Mouse (Mus musculus): ENCODE results near the gene Smg6.
A peak's percentile ranks its signal among the peaks of the same experiment; 100 is the strongest.

Gene Smg6

GRCm38 (mm10) chr11:74925577-74926387, at the start of gene Smg6, which contains the start of gene Srr:
Smg6 (plus strand) TSS chr11:74925823.
Srr (minus strand) TSS chr11:74925948.
- peak; percentile 98 for DNase-seq (ENCODE audit: low read depth, low spot score)

DNA sequence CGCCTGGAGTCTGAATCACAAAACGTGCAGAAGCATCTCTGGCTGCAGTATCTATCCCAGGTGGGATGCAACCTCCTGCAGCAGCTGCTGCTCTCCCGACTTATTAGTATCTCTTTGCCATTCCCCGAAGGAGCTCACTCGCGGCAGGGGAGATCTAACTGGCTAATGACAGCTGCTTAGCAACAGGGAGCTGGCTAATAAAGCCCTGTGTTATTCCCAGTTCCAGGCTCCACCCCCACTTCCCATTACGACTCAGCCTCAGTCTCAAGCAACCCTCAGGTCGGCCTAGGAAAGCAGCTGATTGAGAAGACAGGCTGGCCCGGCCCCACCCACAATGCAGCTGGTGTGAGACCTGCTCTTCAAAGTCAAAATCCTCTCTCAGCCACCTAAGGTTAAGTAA, 48.8 kb upstream of the Smg6 start:
- peak; percentile 91 for DNase-seq (ENCODE audit: low read depth, low spot score)

DNA sequence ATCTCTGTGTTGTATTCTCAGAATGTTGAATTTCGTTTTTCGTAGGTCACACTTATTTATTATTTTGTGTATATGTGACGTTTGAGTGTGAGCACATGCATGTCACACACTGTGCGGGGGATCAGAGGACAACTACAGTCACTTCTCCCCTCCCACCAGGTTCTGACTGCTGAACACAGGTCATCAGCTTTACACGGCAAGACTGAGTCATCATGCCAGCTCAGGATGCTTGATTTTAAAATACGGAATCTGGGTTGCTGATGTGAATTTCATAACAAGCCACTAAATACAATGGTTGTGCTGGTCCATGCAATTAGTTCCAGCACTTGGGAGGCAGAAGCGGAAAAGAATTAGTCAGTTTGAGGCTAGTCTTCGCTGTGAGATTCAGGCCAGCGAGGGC, 44.6 kb upstream of the Smg6 start:
- no peak for DNase-seq (ENCODE audit: low read depth, low spot score)

- DNase-seq (ENCODE audit: low read depth, low spot score) = no peak
These were observed 43.6 kb upstream of the Smg6 start for GRCm38 (mm10) chr11:74881979-74882378.

DNA sequence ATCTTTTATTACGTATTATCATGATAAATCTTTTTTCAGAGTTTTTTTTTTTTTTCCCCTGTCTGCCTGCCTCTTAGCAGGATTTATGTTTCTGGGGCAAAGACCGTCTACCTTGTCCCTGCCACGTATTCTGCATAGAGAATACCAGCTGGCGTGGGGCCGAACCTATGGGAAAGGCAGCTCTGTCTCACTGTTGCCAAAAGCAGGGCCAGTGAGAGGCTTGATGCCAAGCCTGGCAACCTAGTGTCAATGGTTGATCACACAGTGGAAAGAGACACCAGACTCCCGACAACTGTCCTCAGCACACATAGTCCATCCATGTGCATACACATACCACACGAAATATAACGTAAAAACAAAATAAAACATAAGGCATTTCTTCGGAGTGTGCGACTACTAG, 42.5 kb upstream of the Smg6 start:
- DNase-seq (ENCODE audit: low read depth, low spot score) = no peak

- DNase-seq (ENCODE audit: low read depth, low spot score) = no peak
These were observed 31.0 kb upstream of the Smg6 start for GRCm38 (mm10) chr11:74894619-74895018.

- peak; percentile 73 for DNase-seq (ENCODE audit: low read depth, low spot score)
These were observed 29.4 kb upstream of the Smg6 start for GRCm38 (mm10) chr11:74895980-74896900.

GRCm38 (mm10) chr11:74896901-74897677, 28.5 kb upstream of the Smg6 start, which contains the start of gene Sgsm2:
Sgsm2 (minus strand) TSS chr11:74897060.
- peak; percentile 88 for DNase-seq (ENCODE audit: low read depth, low spot score)

- DNase-seq (ENCODE audit: low read depth, low spot score) = peak; percentile 97
These were observed 27.7 kb upstream of the Smg6 start, which contains the start of gene Tsr1 for GRCm38 (mm10) chr11:74897678-74898516. Tsr1 (plus strand) TSS chr11:74898071.

DNA sequence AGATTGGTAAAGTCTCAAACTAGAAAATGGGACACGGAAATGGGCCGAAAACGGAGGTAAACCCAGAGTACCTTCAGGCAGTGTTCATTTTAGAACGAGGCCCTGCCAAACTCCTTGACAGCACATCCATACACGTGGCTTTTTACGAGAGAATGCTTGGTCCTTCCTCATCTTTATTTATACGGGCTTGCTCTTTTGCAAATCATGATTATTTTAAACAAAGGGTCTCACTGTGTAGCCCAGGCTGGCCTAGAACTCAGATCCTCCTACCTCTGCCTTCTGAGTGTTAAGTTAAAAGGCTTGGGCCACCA, 27.2 kb upstream of the Smg6 start:
- no peak for DNase-seq (ENCODE audit: low read depth, low spot score)

- DNase-seq (ENCODE audit: low read depth, low spot score) = no peak
These were observed 24.1 kb upstream of the Smg6 start for GRCm38 (mm10) chr11:74901555-74901954.

DNA sequence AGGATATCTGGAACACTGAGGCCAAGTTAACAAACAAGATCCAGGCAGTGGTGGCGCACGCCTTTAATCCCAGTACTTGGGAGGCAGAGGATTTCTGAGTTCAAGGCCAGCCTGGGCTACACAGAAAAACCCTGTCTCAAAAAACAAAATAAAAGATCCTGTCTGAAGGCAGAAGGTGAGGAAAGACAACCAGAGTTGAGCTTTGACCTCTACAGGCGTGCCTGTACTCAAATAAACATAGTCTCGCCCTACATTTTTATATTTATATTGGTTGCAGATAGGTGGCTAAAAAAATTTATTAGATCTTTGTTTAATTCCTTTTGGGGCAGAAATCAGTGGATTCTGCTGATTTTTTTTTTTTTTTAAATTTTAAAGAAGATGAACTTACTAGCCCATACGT, 23.2 kb upstream of the Smg6 start:
- no peak for DNase-seq (ENCODE audit: low read depth, low spot score)

GRCm38 (mm10) chr11:74907850-74908249, 17.8 kb upstream of the Smg6 start:
- DNase-seq (ENCODE audit: low read depth, low spot score) = no peak

- no peak for DNase-seq (ENCODE audit: low read depth, low spot score)
These were observed 16.8 kb upstream of the Smg6 start for GRCm38 (mm10) chr11:74908618-74909399.

- DNase-seq (ENCODE audit: low read depth, low spot score) = no peak
These were observed 15.6 kb upstream of the Smg6 start for GRCm38 (mm10) chr11:74909978-74910377.

GRCm38 (mm10) chr11:74912492-74912891, 13.1 kb upstream of the Smg6 start:
- no peak for DNase-seq (ENCODE audit: low read depth, low spot score)

DNA sequence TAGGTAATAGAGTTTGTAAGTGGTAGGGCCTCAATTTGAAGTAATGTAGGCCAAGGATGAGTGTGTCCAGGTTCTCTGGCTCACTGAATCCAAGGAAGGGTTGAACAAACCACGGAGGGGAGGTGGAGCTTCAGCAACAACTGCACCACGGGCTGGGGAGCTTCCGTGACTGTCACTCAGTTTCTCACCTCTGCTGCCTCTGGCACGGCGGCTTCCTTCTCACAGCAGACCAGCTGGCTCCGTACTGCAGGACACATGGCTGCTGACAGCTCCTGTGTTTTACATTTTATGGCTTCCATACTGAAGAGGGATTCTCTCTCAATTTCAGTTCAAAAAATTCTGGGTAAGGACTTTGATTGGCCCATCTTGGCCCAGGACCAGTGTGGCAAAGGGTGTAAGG, 6.4 kb upstream of the Smg6 start:
- no peak for DNase-seq (ENCODE audit: low read depth, low spot score)

- peak; percentile 65 for DNase-seq (ENCODE audit: low read depth, low spot score)
These were observed 1.5 kb upstream of the Smg6 start for GRCm38 (mm10) chr11:74924149-74924548.

DNA sequence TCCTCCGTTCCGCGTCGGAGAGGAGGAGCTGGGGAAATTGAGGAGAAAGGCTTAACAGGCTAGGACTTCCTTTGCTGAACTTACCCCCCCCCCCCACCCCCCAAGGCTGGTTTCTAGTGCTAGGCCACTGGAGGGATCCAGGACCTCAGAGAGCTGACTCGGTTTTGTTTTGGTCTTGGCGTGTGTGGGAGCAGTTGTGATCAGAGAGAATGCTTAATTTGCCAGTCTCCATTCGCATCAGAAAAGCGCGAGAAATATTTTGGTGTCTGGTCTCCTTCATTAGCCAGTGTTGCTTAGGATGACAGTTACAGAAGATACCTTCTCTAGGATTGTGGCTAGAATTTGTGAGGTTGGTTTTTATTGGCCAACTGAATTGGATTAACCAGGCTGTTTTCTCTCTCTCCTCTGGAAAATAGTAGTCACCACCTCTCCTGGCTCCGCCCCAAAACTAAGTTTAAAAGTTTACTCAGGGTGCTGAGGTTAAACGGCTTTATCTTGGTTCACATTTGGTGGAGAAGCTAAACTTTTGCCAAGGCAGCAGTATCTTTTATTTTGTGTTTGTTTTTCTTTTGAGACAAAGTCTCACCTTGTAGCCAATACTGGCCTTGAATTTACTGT, 874 bp downstream of the Smg6 start:
- no peak for DNase-seq (ENCODE audit: low read depth, low spot score)

Data from R1 (cell line).